Mouse (Mus musculus) right cerebral cortex, adult 2 months (tissue): ENCODE data around the gene Gab2.

Experiments
- DNase-seq, 2 experiments: peaks; one replicate each; pipeline ENCODE4 v3.0.0; 2021 to 2022; ENCODE audit warnings: low spot score in 2 of 2

Gab2 gene

DNA sequence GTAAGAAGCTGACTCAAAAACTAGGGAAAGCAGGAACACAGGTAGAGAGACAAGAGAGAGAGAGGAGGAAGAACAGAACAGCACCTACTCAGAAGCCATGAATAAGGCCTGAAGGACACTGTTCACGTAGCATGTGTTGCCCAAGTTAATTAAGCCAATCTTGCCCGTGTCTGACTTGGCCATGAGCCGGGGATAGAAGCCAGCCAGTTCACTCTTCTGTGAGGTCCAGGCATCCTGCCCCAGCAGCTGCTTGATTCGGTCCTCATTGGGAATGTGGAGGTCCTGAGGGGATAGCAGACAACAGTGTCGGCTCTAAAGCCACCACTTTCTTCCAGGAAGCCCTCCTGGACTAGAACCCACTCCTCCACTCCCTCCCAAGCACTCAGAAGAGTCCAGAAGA lies 233.3 kb downstream of the Gab2 start:
- no peak for DNase-seq

DNA sequence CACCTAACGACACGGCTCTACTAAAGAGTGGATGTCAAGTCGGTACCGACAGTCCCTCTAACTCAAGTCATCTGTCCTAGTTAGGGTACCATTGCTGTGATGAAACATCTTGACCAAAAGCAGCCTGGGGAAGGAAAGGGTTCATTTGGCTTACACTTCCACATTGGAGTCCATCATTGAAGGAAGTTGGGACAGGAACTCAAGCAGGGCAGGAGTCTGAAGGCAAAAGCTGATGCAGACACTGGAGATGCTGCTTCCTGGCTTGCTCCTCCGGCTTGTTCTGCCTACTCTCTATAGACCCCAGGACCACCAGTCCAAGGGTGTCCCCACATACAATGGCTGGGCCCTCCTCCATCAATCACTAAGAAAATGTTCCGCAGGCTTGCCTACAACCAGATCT lies 234.3 kb downstream of the Gab2 start:
- no peak for DNase-seq

DNA sequence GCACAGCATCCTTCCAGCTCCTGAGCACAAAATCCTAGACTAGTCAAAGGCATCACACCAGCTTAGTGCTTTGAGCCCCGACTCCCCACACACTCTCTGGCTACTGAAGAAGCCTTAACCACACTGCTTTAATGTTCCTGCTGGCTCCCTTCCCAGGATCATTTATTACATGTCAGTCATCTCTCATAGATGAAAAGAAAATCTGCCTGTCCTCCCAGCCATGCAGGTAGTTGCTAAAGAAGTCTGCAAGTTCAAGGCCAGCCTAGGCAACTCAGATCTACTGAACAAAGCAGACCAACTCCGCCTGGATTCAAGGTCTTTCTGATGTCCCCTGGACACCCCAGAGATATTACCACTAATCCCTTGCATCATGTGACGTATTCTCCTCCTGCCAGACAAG lies 236.3 kb downstream of the Gab2 start:
- no peak for DNase-seq

DNA sequence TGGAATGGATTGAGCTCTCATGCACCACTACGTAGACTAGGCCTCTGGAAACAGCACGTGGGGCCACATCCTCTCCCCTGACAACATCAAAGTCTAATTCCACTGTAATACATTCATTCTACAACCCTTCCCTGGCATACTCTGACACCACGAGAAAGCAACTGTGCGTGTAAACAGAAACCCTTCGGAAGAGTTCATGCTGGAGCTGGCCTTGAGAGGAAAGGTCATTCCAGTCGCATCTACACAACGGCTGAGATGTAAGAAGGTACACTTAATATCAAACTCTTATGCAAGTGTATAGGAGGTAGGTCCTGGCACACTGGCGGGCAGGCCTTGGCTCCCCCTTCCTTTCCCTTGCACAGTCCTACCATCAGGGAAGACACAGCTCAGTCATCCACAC lies 243.0 kb downstream of the Gab2 start:
- no peak for DNase-seq

DNA sequence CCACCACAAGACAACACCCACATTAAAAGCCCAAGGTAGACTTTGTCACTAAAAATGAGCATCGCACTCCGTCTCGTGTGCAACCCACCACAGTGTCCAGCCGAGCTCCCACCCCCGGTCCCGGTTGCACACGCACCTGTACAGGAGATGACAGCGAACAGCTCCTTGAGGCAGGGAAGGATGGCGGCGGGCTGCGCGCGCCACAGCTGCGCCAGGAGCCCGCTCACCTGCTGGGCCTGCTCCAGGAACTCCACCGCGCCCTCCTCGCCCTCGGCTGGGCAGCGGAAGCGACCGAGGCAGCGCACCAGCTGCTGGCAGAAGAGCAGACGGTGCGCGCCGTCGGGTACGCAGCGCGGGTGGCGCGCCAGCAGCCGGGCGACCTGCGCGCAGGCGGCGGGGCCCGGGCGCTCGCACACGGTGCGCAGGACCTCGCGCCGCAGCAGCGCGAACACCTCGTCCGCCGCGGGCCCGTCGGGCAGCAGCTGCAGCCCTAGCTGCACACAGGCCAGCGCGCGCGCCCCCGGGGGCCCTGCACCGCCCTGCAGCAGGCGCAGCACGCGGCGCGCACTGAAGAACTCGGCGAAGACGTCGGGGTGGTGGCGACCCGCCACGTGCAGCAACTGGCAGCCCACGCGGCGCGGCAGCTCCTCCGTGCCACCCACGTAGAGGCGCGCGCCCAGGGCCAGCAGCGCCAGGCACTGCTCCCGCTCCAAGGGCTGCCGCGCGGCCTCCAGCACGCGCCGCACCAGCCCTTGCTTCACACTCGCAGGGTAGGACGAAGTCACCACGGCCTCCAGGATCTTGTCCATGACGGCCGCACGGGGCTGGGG lies 244.0 kb downstream of the Gab2 start:
- peak; percentile 46 to 56 for DNase-seq

DNA sequence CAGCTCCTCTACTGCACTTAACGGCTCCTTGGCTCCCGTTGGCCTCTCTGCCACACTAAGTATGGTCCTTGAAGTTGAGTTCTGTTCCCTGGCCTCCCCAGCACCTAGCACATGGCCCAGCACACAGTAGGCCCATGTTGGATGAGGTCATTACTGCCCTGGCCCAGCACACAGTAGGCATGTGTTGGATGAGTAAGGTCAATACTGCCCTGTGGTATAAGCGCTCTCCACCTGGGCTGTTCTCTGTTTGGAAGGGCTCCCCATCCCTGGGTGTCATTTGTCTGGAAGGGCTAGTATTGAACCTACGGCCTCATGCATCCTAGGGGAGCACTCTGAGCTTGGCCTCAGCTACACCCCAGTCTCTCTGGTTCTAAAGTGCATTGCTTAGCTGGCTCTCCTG lies 246.0 kb downstream of the Gab2 start:
- DNase-seq: no peak

DNA sequence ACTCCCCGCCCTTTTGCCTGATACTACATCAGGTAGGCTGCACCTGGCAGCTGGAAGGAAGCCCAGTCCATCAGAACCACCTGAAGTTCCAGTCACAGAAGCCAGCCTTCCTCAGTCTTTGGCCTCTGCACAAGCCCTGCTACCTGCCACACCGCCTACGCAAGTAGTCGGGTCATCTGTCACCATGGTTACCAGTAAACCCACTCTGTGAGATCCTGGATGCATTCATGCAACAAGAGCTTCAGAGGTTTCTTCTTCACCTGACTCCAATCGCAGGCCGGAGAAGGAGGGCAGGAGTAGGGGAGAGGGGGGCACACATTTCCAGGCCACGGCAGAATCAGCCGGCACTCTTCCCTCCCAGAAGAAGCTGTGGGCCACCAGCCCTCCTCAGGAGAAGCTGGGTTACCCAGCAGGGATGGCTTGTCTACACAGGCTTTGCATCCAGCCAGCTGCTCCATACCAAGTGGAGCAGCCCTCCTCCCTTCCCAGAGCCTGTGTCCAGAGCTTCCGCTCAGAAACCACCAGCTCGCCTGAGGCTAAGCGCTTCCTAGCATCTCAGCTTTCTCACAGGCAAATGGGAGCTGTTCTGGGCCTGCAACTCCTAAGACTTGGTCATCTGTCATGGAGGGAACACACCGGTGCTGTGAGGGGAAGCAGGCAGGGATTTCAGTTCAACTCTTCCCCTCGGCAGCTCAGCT lies 247.7 kb downstream of the Gab2 start:
- DNase-seq: no peak

DNA sequence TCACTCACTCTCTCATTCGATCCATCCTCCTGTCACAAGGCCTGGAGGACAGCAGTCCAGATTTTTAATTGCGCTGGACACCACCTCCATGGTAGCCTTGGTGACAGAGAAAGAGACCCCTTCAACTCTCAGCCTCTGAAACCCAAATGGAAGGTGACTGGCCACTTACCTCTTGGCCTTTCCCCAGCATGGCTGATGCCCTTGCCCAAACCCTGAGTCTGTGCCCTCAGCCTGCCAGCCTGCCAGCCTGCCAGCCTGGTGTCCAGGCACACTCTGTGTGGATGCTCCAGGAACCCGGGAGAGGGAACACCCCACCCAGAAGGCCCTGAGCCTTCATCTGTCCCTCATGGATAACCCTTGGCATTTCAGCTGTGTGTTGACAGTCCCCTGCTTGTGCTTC lies 248.3 kb downstream of the Gab2 start:
- no peak for DNase-seq

DNA sequence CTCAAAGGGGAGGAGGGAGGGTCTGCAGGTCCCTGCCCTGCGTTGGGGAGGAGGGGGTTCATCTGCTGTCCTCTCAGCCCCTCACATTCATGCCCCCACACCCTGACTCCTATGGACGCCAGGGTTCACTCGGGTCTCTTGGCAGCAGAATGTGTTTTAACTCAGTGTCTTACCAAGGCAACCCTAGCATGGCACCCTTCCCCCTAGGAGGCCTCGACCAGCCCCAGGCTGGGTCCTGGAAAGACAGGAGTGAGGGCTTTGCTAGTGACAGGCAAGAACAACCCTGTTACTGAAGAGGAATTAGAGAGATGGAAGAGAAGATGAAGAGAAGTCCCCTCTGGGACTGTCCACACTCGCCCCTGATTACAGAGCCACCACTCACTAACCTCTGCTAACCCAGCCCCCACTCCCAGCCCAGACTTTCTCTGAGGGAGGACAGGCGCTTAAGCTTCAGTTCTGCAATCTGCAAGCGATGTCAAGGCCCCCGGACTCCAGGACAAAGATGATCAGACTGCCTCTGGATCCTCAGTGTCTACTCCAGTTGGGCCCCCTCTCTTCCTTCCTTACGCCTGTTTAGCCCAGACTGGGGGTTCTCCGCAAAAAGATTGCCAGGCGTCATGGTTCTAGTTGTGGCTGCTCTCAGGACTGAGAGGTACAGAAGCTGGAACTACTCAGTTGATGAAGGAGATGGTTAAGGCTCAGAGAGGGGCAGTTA lies 249.7 kb downstream of the Gab2 start:
- DNase-seq: no peak

DNA sequence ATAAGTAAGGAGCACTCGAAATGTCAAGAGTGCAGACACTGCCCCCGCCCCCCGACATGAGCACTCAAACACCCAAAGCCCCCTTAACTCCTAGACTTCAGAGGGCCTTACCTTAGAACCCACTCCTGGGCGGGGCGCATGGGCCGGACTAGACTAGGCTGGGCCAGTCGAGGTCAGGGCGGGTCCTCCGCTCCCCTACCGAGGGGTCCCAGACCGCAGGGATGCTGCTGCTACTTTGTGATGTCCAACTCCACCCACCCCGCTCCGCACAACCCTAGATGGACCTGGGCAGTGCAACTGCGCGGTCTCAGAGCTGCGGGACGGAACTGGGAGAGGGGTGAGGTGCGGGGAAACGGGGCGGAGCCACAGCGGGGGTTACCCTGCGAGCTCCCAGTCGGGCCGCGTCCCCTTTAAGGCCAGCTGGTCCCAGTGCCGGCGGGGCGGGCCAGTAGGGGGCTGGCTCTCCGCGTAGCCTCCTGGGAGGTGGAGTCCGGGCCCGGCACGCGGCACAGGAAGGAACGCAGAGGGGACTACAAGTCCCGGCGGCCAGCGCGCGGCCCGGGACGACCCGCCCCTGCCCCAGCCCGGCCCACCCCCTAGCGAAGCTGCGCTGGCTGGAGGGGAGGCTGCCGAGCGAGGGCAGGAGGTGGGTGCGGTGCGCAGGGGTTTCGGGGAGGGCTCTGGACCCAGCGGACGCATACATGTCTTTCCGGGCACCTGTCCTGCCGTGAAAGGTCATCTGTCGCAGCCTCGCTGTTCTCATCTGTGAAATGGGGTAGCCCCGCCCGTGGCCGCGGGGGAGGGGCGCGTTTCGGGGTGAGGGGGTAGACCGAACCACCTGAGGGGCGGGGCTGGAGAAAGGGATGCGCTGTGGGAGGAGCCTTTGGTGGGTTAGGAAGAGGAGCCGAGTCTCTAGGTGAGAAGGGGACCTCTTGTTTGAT lies 250.6 kb downstream of the Gab2 start, which contains the start of the genes Usp35 and Kctd21:
Gene Usp35, minus strand, starts transcription at position 295 of the 941 bp plus-strand sequence.
Gene Kctd21, plus strand, starts transcription at position 602 of the 941 bp plus-strand sequence.
- DNase-seq: peak; percentile 91

DNA sequence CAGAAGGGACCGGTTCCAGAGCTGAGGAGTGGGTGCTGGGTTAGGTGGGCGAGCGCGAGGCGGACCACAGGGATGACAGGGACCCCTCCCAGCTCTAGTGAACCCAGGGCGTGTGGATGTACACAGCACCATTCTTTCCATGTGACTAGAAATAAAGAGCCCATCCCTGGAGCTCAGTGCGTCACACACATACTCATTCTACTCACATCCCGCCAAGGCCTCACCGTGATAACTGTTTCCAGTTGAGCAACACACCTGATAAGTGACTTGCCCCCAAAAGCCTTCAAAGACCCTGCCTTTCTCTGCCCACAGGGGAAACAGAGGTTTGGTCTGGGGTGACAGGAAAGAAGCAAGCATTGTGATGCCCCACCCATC lies 251.3 kb downstream of the Gab2 start:
- DNase-seq: no peak

DNA sequence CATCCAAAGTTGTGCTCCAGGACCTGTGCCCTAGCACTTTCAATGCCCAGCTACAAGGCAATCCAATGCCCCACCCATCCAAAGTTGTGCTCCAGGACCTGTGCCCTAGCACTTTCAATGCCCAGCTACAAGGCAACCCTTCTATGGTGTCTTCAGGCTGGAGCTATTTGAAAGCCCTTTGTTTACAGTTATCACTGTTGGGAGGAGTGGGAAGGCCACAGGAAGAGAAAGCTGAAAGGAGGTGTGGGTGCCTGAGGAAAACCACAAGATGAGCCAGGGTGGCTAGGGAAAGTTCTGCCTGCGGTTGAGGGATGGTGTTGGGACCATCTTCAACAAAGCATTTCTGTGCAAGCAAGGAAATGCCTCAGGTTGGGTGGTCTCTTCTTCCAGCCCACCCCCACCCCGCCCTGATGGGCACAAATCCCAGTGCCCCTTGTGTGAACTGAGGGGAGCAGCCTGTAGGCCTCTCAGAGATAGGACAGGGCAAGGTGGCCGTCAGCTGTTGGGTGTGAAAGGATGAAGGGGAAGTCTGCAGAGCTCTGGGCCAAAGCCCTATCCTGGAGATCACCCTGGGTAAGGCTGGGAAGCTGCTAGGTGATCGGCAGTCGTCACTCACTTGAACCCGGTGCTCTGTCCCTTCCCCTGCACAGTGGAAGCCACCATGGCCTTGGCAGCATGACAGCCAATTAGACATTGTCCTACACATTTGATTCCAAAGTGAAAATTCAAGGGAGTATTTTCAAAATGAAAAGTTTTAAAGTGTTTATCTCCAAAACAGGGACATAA lies 251.9 kb downstream of the Gab2 start:
- no peak for DNase-seq

DNA sequence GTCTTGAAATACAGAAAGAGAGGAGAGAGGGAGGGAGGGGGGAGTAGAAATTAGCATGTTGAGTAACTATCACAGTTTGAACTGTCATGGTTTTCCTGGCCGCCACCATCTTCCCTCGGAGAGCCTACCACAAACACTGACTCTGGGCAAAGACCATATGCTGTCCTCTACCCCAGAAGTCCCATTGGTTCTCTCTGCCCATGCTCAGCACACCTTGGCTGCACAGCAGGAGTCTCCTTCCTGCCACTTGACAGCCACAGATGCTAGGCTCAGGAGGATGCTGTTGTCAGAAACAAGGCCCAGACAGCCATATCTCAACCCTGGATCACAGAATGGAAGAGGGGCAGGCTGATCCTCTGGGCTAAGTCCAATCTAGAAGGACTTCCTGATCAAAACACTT lies 253.0 kb downstream of the Gab2 start:
- DNase-seq: no peak

DNA sequence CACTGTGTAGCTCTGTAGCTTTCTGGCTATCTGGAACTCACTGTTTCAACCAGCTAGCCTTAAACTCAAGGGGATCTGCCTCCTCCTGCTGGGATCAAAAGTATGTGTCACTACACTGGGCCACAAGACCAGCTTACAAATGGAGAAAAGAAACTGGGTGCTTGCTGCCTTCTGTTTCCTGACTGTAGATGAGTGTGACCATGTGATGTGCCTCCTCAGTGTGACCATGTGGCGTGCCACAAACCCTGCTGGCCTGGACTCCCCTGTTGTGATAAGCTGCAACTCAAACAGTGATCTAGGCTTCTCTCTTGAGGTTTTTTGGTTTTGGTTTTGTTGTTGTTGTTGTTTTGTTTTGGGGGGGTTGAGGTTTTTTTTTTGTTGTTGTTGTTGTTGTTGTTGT lies 255.3 kb downstream of the Gab2 start:
- DNase-seq: no peak

DNA sequence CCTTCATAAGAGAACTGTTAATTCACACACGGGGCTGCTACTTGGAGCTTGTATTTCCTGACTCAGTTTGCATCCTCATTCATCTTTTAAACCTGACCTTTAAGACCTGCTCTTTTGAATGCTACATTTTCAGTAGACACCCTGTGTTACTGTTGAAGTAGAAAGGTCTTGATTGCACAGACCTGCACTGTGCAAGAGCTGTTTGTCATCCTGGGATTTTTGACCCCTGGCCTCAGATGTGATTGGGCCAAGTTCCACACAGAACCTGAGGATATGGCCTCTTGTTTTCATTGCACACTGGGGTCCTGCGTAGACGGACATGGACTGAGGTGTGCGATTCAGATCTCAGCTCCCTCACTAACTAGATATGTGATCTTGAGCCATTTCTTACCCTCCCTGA lies 257.2 kb downstream of the Gab2 start:
- no peak for DNase-seq

DNA sequence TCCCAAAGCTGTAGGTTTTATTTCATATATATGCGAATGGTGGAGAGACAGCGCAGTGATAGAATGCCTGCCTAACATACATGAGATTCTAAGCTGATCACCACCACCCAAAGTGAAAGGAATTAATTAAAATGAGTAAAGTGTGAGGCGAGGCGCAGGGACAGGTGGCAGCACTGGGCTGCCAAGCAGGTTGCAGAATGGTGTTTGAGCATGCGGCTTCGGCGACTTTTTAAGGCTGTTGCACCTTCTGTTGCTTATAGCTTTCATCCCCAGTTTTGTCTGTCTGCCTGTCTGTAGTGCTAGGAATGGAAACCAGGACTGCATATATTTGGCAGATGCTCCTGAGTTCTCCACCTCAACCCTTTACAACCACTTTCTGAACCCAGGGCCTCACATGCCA lies 258.2 kb downstream of the Gab2 start:
- no peak for DNase-seq

DNA sequence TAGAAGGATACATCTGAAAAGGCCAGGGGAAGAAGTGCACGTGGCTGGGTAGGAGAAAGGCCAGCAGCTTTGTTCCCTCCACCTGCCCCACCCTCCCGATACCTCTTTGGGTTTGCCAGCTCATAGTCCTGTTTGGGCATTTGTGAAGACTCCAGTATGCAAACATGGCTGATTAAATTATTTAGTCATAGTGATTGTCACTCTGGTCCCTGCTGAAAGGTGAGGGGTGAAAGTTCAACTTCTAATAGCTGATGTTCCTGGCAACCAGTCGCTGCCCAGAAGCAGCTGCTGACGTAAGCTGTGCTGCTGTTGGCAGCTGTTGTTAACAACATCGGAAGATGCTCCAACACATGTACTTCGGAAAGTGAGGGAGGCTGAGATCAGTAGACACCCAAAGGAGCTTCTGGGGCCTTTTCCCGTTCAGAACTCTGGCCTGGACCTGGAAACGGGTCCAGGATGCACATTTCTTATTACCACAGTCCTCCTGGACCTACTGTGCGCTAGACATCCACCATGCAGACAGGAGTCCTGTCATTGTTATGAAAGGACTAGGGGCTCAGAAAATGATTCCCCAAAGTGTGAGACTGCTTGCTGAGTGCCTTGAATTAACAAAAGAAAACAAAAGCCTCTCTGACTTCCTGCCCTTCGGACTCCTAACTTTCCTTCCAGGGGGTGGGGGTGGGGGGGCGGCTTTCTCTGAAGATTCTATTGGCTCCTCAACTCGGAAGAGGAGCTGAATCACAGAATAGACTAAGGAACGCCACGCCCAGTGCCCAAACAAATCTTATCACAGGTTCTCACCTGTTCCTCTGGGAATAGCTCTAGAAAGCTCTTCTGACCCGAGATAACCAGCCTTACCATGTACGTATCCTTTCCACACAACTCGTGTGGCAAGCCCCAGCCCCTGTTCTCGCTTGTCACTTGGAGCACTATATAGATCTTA lies 259.8 kb downstream of the Gab2 start:
- DNase-seq: no peak

DNA sequence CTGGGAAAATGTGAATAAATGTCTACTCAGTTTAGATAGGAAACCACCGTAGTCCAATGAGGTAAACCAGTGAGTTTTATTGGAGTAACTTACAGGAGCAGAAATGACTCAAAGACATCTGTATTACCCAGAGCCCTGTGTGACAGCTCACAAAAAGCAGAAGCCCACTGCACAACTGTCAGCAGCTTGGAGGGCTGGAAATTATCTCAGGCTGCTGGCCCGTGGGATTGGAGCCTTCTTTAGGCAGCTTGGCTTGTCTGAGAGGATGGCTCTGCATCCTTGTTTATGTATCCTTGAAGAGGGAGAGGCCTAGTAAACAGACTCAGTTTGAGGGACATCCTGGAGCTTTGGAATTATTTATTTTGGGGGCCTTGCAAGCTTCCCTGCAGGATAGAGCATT lies 261.6 kb downstream of the Gab2 start:
- DNase-seq: no peak

DNA sequence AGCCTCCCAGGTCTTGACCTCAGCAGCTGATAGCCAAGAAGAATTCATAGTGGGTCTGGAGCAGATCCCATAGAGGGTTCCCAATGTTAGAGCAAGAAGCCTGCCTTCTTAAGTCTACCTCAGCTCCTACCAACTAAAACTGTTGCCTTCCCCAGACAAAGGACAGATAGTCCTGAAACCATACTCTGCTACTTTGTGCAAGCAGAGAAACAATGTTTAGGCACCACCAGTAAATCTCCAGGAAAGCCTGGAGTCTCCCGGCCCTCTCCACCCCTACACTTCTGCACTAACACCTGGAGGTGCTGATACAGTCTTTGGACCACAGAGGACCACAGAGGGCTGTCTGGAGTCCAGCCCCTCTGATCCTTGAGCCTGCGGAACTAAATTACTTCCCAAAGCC lies 263.3 kb downstream of the Gab2 start:
- no peak for DNase-seq
